Mouse (Mus musculus): Measurements from ENCODE around the gene Kcnj6.
A peak's percentile ranks its signal among the peaks of the same experiment; 100 is the strongest.

Kcnj6 gene

DNA sequence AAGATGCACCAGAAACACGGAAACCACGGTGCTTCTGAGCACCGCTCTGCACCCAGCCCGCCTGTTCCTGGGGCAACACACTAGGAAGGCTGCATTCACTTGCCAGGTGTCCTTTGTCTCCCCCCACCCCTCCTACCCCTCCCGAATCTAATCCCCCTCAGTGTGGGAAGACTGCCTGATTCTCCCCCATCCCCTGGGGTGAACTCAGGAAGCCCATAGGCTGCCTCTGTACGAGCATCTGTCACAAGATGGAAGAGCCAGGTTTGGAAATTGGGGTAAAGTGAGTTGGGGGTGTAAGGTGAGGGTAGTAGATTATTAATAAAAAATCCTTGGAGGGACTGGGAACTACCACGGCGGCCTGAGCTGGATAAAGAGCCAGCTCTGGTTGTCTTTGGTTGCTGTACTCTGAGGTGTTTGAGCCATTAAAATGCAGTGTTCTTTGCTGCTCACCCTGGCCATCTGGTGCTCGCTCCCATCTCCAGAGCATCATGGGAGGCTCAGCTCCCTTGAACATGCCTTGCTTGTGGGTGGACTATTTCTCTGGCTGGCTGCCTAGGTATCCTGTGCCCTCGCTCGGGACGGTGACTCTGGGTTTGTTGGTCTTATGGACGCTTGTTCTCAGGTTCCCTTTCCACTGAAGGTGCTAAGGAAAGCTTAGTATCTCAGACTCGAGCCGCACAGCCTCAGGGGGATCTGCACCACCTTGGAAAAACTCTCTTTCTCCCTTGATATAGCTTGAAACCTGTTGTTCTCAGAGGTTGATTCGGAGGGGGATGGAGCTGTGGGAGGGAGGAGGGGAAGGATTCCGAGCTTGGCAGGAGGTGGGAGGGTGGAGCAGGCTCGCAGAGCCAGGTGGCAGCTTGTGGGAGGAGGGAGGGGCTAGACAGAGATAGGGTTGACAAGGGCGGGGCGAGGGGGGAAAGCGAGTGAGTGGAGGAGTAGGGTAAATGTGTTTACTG is 65.9 kb downstream of the Kcnj6 start:
- DNase-seq, result peak; percentile 45 to 64

DNA sequence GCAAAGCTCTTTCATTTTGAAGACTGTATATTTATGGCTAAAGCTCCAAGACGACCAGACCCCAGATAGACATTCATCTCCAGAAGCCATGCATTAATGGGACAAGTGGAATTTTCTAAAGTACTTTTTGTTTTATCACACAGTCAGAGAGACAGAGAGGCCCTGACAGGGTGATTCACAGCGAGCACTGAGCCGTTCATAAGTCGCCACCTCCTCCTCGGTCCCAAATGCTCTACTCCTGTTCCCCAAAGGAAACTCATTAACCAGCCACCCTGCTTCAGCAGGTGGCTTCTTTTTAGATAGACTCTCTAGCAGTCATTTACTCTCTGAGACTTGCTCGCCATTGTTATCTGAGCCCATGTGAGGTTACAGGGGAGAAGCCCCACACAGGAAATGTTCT is 72.1 kb downstream of the Kcnj6 start:
- DNase-seq, result no peak

DNA sequence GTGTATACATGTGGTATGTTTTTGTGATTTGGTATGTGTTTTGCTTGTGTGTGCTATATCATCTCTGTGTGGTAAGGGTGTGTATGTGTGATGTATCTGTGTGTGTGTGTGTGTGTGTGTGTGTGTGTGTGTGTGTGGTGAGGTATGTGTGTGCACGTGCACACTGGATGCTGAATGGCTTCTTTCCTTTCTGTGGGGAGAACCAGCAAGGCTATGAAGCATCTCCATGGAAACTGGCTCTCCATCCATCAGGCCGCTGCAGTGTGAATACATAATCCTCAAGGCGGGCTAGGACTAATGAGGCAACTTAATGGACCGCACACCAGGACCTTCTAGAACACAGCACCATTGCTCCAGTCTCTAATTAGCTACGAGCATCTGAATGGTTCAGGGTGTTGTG is 78.3 kb downstream of the Kcnj6 start:
- DNase-seq, result no peak

DNA sequence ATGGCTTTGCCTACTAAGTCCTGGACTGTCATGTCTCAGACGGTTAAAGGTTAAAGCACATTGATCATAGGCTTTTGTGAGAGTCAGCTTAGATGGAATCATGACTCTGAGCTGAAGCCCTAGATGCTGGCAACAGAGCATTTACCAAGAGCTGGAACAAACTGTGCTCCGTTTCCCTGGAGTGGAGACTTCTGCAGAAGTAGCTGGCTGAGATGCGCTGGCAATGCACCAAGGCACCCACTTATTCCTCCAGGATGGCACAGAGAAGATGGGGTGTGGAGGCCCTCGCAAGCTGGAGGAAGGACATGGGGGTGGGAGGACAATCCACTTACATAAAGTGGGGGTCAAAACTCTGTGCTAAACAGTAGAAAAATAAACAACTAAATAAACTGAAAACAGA is 91.5 kb downstream of the Kcnj6 start:
- no peak for DNase-seq

DNA sequence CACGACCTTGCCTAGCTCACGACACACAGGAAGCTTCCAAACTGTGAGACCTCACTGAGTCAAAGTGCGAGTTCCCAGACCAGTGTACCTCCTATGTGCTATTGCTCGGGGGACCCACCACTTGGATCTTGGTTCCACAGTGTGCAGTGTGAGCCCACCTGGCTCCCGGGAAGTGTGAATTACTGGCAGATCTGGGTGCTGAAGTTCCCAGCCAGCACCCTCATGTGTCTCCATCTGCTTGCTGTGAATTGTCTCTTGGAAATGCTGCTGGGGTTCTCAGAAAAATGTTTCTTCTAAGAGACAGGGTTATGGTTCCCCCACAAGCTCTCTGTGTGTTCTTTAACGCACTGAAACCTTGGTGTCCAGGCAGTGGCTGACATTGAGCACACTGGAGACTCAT is 98.7 kb downstream of the Kcnj6 start:
- no peak for DNase-seq

DNA sequence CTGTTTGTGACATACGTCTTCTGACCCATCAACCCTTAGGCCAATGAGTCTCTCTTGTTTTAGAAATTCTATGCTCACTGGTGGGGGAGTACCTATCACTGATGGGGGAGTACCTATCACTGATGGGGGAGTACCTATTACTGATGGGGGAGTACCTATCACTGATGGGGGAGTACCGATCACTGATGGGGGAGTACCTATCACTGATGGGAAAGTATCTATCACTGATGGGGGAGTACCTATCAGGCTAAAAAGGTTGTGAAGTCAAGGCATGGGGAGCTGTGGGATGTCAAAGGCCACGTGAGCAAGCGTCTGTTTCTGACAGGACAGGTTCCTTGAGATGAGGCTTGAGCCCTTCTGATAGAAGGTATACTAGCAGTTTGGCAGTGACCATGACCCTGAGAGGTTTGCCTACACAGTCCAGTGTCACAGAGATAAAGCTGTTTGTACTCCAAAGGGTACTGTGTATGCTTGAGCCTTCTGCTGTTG is 105.3 kb downstream of the Kcnj6 start:
- no peak for DNase-seq

DNA sequence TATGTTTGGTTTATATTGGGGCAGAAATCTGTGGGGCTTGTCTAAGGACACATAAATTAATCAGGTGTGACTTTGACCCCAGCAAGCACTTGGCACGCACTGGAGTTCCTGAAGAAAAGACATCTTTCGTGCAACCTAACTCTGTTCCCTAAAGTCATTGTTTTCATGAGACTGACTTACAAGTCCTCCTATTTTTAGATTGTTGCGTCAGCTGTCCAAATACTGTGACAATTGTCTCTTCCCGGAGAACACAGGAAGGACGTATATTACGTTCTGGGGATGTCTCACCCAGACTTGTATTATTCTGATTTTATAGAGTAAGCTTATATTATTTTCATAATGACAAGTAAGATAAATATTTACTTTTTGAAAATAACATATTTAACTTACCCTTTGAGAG is 106.9 kb downstream of the Kcnj6 start:
- DNase-seq, result no peak

DNA sequence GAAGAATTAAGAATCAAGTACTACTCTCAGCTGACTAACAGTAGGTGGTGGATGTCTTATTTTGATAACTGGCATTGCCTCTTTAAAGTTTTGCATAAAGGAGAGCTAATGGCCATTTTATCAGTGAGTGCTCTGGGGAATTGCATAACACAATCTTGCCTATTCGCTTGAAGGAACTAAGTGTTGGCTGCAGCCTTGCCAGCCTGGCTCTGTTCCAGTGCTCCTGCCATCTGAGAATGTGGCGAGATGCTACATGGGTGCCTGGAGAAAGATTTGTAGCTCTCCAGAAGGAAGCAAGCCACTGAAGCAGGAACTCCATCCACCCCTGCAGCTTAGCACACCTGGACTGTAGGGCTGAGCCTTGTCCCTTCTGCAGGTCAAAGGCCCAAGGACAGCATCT is 107.4 kb downstream of the Kcnj6 start:
- peak; percentile 12 to 34 for DNase-seq

DNA sequence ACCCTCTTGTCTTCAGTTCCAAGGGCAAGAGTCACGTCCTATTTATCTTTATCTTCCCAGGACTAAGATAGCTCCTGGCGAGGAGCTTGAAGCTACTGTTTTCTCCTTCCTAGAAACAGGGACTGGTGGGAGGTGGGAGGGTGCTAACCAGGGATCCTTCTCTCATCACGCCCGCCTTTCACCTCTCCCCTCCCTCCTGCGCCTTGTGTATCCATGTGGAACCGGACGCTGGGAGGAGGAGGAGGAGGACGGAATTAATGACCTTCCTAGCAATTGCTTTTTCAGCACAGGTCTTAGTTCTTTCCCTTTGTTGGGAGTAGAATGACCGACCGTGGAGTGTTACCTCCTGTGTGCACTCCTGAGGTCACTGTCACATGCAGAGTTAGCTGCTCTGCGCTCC is 108.9 kb downstream of the Kcnj6 start:
- peak; percentile 22 to 25 for DNase-seq

DNA sequence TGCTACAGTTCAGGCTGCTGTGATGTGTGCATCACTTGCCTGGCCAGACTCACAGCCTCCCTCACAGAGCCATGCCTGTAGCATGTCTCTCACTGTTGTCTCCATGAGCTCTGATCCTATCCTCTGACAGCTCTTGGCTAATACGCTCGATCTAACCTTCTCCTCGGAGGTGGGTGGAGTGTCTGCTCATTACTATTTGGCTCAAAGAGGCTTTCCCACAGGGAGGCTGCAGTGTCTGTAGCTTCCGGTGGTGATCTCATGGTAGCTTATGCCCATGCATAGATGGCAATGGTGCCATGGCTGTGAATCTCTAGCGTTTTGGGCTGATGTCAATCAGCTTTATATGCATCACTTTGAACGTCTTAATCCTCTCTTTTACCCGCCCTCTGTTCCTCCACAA is 111.1 kb downstream of the Kcnj6 start:
- no peak for DNase-seq

DNA sequence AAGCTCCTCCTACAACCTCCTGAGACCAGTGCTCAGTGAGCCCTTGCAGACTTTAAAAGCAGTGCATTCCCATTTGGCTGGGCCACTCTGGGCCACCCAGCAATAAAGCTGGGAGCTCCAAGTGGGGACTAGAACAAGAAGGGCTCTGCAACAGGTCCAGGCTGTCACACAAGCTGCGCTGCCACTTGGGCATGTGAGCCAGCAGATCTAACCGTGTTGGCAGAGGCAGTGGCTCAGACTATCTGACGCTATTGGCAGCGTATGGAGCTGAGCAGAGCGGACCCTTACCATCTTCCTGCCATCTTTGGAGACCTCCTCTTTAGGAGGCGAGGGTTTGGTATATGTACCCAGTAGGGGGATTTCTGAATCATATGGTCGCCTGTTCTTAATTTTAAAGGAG is 112.4 kb downstream of the Kcnj6 start:
- DNase-seq, result no peak

DNA sequence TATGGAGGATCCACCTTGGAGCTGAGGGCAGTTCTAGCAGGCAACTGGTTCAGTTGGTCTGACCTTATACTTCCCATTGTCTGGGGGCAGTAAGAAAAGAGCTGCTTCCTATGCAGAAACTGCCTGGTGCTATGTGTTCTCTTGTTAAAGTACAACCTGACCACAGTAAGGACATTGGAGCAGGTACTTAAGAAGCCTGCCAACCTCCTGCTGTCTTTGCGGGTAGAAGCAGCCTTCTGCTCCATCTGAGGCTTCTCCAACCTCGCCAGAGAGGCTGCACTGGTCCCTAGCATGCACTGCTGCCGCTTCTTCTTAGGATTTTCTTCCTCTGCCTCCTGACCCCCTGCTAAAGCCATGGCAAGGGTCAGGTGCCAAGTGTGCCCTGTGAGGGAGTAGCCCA is 113.6 kb downstream of the Kcnj6 start:
- no peak for DNase-seq

DNA sequence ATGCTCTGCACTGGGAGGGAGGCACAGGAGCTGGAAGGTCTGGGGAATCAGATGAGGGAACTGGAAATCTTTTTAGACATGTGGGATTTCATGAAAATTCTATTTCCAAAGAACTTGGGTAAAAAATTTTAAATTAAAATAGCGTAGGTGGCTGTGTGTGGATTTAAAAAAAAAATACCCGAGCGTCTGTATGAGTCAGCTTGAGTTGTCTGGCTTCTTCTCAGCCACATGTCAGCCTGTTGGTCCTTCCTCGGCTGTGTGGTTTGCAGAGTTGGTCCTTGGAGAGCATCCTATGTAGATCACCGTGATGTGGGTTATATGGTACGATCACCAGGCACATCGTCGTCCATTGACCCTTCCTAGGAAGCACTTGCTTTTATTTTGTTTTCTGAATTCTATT is 114.3 kb downstream of the Kcnj6 start:
- DNase-seq, result no peak

DNA sequence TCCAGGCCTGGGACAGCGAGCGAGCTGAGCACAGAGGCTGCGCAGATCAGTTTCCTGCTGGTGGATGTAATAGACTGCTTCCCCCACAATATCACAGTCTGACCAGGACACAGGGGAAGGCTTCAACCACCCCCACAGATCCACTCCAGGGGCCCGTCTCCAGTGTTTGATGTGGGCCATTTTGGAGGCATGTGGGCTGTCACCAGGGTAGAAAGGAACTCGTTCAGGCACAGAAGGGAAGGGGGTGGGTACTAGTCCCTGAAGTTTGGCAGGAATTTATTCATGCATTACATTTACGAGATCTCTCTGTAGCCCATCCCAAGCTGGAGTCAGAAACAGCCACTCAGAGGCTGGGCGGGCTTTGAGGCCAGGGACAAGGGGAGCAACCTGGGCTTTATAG is 115.4 kb downstream of the Kcnj6 start:
- DNase-seq, result no peak

DNA sequence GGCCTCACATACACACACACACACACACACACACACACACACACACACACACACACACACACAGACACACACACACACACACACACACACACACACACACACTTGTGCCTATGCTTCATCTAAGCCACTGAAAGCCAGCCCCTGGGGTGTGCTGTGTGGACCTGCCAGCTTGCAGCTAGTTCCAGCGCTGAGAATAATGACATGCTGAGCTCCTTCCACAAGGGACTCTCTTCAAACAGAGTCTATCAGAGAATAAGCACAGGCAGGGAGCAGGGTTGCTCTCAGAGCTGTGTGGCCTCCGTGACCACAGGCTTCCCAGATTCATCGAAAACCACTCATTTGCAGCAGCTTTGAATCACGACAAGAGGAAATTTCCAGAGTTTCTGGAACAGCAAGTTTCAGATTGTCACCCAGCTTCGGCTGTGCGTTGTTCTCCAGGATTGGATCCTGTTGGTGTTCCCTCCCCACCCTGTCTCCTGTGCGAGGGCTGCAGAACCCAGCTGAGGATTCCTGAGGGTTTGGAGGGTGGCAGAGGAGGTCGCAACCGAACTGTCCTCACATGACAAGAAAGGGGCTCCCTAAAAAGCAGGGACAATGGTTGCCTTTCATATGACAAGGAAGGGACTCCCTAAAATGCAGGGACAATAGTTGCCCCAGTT is 124.8 kb downstream of the Kcnj6 start:
- DNase-seq, result no peak

DNA sequence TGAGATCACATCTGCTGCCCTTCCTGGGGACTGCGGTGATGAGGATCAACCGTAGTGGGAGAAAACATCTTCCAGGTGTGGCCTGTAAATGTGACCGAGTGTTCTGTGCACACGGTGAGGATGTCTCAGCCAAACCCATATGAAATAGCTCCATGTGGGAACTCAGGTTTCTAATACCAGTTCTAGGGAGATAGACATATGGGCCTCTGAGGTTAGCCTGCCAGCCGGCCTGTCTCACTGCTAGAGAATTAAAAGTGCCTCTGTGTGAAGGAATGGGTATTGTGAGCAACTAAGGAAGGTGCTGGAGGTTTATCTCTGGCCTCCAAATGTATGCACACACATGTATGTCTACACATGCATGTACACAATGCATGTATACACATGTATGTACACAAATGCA is 129.1 kb downstream of the Kcnj6 start:
- DNase-seq, result no peak

DNA sequence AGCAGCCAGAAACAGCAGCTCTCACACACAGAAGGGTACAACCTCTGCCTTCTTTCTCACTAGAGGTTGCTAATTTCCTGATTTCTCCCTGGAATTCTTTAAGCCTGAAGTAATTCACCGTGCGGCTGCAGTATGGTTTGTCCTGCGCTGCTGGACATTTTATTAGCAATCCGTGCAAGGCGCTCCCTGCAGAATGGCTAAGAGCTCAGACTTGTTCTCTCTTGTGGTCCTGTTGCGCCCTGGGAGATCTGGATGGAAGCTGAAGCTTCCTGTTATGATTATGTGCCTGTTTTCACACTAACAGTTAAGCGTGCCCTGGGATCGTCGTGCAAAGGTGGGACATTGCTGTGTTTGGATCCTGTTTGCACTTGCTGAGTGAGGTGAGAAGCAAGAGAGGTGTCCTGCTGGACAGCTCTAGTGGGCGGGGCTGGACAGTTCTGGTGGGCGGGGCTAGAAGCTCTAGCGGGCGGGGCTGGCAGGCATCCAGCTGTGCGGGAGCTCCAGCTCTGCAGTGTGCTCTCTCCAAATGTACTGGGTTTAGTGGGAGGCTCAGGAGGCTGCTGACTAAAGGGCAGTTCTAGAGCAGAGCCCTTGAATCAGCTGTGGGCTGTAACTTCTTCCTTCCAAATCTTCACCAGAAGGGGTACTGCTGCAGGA is 131.1 kb downstream of the Kcnj6 start:
- peak; percentile 73 to 81 for DNase-seq

DNA sequence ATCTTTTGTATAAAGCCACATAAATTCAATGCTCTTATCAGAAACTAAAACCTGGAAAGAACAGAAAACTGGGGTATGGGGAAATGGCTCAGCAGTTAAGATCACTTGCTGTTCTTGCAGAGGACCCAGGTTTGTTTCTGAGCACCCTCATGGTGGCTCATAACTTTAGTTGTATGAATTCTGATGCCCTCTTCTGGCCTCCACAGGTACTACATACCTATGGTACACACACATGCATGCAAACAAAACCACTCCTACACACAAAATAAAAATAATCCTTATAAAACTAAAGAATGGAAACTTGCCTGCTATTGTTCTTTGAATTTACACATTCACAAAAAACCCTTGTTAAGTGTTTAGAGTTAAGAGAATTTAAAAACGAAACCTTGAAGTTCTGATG is 131.7 kb downstream of the Kcnj6 start:
- DNase-seq, result no peak

DNA sequence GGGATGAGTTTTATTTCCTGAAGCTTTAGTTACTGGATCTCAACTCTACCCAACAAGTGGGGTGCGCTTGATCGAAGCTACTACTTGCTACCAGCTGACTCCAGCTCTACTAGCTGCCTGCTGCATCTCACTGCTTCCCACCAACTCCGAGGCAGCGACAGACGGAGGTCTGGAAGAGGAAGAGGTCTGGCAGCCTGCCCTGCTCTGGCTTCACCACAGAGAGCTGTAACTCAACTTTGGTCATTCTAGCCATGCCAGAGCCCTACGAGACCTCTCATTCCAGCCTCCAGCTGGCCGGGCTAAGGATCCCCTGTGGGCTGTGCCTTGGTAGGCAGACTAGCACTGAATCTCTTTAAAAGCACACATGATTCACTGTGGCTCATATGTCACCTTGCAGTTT is 132.4 kb downstream of the Kcnj6 start:
- DNase-seq, result no peak

DNA sequence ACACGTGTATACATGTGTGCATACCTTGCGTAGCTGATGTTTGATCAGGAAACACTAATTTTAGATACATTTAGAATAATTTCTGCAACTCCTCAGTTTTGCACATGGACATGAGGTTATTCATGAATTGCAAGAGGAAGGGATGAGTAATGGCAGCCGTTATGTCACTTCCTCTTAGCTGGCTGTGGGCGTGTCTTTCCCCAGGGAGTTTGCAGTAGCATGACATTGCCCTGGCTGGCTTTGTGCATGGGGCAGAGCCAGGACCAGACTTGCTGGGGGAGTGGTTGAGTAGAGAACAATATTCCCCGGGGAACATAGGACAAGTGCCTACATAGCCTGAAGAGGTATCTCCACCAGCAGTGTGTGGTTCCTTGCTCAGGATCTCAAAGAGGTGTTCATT is 134.0 kb downstream of the Kcnj6 start:
- no peak for DNase-seq

DNA sequence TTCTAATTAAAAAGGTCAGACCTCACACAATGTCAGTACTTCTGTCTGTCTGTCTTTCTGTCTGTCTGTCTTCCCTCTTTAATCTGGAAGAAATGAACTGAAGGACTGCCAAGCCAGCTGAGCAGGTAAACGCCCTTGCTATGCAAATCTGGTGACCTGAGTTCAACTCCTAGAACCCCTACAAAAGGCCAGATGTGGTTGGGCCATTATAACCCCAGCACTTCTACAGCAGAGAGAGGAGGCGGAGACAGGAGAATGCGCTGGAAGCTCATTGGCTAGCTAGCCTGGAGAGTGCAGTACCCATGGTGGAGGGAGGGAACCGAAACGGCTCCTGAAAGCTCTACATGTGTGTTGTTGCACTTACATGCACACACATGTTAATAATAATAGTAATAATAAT is 141.5 kb downstream of the Kcnj6 start:
- no peak for DNase-seq

DNA sequence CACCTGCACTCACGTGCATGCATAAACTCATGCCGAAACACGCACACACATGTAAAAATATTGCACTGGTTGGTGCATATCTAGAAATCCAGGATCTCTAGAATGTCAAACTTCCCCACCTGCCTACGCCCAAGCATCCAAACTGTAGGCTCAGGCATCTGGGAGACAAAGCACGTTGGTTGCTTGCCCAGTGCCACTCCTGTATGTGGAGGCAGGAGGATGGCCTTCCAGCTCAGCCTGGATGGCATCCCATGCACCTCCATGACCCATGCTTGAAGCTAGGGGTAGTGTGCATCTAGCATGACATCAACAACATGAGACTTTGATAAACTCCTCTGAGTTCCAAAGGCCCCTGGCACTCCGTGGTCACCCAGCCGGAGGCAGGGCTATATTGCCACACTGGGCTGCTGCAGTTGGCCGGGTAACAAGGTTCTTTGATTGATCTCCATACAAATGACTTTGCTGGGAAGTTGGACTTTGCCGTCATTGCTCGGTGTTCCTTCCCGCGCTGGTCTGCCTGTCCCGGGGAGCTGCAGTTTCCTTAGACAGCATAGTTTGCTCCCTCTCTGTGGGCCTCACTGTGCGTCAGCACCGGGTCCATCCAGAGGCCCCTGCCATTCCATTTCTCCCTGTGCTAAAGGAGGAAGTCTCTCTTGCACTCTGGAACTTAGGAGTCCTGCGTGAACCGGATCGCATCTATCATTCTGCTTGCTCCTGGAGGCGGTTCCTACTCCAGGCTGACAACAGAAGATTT is 144.9 kb downstream of the Kcnj6 start:
- DNase-seq, result peak; percentile 27 to 48

DNA sequence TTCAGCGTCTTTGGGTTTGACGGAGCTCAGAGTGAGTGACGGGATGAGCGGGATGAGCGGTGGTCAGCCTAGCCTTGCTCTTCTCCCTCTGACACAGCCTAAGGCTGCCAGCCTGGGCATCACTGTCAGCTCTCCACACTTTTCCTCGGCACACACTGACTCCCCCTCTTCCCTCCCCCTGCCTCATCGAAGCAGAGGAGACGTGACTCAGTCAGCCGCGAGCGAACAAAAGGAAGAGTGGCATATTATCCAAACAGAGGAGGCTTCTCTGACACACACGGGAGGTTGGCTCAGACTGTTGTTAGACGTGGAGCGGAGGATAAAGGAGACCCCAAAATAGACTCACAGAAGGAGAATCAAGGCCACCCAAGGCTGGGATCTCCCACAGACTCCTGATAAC is 147.1 kb downstream of the Kcnj6 start:
- no peak for DNase-seq

All from kidney, postnatal 4 days (tissue).